Mouse (Mus musculus) cerebellum, adult 18-20 months (tissue): ENCODE data around the gene Alg9.

Experiments
- DNase-seq, 2 experiments: peaks; one replicate each; pipeline ENCODE4 v3.0.0; 2021

Alg9 gene

DNA sequence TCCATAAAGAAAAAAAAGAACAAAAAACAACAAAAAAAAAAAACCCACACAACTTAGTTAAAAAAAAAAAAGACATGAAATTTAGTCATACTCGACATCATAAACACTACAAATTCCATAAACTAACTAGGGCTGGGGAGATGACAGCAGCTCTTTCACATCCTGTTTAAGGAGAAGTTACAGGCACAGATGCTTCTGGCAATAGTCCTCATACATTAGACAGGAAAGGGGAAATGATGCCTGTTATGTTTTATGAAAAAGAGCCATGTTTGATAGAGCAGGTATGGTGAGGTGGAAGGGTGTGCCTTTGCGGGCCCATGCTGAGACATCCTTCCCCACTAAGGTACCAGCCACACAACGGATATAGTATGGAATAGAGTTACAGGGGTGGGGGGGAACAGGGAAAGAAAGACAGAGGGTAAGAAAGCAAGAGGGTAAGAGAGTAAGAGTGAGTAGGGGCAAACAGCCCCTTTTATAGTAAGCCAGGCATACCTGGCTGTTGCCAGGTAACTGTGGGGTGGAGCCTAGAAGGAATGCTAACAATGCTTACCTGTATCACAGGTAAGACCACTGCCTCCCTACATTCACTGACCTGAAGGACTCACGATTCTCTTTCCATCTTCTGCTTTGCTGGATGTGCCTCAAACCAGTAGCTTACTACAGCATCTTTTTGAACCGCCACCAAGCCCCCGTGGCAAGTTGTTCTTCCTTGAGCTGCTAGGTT is 13.1 kb upstream of the Alg9 start:
- DNase-seq, result no peak

DNA sequence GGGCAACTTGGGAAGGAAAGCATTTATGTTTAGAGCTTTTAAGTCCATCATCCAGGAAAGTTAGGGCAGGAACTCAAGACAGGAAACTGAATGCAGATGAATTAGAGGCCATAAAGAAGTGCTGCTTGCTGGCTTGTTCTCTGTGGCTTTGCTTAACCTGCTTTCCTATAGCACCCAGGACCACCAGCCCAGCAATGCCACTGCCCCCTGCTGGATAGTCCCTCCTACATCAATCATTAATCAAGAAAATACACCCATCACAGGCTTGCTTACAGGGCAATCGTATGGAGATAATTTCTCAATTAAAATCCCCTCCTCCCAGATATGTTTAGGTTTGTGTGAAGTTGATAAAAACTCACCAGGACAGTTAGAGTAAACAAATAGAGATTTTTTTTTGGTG is 11.5 kb upstream of the Alg9 start:
- no peak for DNase-seq

DNA sequence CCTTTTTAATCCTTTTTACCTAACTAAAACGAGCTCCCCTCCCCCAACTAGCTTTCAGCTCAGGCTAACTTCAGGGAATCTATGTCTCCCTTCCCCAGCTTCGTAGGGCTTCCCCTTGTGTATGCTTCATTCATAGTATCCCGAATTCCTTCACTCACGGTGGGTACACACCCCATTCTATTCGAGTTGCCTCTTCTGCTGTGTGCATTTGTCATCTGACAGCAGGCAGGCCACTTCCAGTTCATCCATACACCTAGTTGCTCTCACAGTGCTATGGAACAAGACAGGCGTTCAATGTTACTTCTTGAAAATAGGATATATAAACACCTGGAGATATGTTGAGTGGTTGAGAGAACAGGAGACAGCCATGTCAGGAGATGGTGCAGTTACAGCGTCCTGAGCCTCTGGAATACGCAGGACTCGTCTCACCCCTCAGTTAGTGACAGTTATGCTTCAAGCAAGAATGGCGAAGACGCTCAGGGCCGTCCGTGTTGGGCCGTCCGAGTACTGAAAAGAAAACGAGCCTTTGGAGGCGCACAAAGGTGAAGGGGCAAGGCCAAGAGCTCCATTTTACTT is 7.2 kb upstream of the Alg9 start:
- no peak for DNase-seq

DNA sequence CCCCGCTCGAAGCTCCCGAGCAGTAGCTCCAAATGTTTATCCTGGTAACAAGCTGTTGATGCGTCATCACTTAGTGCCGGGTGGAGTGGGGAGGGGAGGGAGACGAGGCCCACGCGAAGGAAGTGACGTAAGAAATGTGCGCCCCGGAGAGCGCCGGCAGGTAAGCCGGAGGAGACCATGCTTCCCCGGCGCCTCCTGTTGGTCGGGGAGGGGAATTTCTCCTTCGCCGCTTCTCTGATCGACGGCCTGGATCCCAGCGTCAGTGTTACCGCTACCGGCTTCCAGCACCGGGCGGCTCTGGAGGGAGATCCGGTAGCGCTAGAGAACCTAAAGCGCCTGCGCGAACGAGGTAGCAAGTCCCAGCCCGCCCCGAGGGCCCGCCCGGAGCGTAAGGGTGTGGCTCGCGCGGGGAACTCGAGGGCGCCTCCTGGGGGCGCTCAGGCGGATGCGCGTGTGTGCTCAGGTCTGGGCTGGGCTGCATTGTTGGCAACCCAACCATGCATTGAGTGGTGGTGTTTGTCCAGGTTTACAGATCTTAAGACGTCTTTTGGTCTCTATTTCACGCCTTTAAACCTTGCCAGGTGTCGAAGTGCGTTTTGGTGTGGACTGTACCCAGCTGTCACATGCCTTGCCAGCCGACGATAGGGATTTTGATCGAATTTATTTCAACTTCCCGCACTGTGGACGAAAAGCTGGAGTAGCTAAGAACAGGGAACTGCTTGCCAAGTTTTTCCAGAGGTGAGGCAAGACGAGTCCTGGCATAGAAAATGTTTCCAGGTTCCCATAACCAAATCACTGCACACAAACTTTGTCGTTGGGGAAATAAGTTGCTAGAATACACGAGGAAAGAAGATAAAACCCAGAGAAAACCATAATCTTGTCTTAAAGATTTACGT is 6.5 kb upstream of the Alg9 start, which contains the start of gene Fdxacb1:
Fdxacb1 (plus strand) TSS at position 130 of the 896 bp plus-strand sequence.
- DNase-seq, result peak; percentile 99

DNA sequence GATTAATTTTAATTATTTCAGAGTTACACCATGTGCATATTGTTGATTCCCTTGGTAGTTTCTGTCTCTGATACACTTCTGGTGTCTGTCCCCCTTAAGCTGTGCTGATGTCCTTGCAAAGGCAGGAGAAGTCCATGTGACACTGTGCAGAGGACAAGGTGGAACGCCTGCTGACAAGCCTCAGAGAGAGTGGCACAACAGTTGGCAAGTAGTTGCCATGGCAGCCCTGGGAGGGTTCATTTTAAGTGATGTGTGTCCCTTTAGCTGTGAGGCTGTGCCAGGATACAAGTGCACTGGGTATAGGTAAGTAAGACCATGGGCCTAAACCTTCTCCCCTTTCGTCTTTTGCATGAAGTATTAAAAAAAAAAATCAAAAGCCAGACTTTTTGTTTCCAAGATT is 4.8 kb upstream of the Alg9 start:
- DNase-seq, result no peak

DNA sequence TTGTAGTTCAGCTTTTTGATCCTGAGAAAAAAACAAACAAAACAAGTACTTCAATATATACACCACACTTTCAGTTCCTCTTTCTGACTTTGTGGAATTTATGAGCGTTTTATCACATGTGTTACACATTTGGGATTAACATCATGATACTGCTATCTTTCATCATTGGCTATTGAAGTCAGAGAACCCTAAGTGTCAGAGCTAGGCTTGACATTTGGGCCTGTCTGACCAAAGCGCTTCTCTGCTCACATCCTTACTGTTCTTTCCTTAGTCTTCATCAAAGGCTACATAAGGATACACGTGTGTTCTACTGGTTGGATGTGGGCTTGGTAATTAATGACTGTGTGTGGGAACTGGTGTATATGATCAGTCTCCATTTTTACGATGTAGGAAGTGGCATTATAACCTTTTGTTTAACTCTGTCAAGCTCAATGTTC is 775 bp upstream of the Alg9 start:
- no peak for DNase-seq

DNA sequence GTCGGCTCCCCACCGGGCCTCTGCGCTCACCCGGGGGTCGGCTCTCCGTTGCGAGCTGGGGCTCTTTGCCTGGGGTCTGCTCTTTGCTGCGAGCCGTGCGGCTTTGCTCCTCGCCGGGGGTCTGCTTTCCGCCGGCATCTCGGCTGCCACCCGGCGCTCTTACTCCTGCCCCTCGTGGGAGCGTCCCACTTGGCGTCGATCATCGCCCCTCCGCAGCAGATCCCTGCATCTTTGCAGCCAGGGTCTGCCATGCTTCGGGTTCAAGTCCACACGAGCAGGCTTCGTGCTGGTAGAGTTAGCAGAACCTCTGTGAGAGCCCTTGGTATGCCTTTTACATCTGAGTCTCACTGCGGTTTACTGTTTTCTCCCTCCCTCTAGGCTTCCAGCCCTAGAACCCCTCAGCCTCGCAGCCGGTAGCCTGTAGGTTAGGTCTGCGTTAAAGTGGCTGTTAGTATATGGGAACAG is 875 bp downstream of the Alg9 start:
- no peak for DNase-seq

DNA sequence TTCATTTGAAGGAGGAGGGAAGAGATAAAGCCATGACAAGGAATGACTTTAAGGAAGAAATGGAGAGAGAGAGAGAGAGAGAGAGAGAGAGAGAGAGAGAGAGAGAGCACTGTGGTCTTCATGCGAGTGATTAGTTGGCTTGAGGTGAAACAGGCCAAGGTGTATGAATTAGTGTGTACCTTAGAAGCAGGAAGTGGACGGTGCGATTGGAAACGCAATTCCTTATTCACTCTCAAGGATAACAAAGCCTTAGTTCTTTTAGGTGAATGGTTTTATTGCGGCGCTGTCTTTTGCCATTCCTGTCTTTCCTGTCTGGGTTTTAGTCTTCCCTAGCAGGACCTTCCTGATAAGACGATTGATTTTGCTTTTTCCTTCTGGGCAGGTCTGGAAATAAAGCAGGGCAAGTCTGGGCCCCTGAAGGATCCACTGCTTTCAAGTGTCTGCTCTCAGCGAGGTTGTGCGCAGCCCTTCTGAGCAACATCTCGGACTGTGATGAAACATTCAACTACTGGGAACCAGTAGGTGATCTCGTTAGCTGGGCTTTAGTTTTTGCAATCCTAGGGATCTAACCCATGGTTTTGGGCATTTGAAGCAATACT is 1.4 kb downstream of the Alg9 start:
- no peak for DNase-seq

DNA sequence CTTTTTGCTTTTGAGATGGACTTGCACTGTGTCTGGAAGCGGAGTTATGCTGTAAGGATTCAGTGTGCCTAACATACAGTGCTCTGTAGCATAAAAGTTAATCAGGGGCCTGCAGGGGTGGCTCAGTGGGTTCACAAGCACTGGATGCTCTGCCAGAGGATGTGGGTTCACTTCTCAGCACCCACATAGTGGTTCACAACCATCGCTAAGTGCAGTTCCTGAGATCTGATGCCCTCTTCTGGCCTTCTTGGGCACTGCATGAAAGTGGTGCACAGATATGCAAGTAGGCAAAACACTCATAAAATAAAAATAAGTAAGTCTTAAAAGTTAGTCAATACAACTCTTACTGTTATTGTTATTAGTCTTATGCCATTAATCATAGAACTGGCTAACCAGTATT is 7.3 kb downstream of the Alg9 start:
- peak in 1 of 2 experiments; percentile 24 for DNase-seq

DNA sequence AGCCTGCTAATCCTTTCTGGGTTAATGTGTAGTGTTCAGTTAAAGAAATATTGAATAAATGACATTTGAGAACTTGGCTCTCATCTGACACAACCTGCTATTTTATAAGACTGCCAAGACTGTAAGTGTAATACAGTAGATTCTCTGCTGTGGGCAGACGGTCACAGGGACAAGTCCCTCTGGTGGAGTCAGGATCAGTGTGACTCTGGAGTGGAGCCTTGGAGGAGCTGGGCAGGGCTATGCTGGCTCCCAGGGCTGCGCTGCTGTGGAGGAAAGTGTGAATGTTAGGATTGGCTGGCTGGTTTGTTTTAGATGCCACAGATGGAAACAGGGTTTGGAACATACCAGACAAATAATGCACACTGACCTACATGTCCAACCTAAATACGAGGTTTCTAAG is 20.4 kb downstream of the Alg9 start:
- no peak for DNase-seq

DNA sequence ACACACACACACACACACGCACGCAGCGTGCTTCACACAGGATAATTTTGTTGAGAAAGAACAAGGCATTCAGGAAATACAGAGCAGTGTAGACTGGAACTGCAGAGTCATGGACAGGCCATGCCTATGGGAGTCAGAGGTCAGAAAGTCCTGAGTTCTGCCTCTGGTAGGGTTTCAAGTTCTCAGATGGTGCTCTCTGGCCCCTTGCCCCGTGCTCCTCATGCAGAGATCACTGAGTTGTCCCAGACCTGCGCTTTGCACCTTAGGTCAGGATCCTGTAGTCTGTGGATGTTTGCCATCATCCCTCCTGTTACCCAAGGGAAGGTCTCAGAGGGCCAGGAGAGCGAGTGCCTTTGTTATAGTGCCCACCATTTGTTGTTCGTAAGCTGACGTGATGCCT is 22.0 kb downstream of the Alg9 start:
- no peak for DNase-seq

DNA sequence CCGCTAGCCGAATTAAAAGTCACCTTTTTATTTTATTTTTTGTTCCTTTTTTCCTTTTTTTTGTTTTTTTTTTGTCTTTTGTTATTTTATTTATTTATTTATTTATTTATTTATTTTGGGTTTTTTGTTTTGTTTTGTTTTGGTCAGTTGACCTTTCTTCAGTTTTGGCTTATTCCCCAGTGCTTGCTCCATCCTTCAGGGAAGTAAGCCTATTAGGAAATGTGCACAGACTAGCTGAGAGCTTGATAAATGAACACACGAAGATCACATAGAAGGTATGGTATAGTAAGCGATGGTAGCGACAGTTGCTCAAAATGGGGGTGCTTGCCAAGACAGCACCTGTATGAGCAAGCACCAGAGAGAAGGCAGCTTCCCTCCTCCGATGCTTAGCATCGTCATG is 22.8 kb downstream of the Alg9 start:
- DNase-seq, result no peak

DNA sequence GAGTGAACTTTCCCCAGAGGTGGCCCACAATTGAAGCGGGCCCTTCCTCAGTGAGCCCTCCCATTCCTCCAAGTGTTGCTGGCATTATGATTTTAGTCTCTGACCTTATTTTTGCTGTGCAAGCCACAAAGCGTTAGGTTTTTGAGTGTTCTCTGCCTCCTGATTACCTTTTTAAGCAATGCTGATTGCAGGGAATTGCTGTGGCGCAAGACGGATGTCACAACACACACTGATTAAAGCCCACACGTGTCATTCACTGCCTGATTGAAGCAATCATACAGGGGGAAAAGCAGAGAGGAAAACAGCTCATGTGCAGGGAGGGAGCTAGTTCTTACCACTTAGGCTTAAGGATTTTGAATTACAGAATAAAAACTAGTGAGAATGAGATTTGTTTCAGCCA is 23.5 kb downstream of the Alg9 start:
- DNase-seq, result no peak

DNA sequence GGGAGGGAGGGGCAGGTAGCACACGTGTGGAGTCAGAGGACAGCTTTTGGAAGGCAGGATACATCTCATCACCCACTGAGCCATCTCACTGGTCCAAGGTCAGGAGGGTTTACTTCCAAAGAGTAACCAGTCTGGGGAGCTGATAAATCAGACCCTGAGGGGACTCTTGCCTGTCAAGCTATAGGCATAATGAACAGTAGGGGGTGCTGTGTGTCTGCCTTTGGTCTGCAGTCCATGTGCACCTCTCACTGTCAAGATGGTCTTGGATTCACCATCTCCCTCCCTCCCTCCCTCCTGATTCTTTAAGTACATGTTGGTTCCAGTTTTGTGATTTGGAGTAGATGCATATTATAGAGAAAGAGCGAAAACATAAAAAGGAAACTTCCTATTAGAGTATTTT is 26.2 kb downstream of the Alg9 start:
- peak; percentile 42 to 48 for DNase-seq

DNA sequence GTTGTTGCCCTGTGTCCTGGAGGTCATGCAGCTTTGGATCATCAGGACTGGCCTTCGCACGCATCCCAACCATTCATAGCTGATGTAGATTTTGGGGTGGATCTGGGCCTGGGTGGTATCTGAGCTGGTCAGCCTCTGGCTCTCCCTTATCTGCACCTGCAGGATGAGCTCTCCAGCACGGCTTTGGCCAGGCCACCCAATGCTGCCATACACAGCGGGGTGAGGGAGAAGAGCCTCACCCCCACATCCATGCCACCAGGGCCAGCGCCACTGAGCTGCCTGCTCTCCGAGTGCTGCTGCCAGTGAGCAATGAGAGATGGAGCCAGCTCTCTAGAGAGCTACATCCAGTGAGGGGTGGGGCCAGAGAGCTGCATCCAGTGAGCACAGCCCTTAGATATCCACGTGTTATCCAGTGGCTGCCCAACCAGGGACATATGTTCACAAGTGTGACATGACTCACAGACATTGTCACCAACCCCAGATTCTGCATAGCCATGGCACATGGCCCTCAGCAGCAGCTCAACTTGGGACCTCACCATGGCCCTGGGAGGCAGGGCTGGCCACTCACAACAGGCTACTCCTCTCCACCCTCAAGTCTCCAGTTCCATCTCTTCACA is 28.3 kb downstream of the Alg9 start:
- DNase-seq, result no peak

DNA sequence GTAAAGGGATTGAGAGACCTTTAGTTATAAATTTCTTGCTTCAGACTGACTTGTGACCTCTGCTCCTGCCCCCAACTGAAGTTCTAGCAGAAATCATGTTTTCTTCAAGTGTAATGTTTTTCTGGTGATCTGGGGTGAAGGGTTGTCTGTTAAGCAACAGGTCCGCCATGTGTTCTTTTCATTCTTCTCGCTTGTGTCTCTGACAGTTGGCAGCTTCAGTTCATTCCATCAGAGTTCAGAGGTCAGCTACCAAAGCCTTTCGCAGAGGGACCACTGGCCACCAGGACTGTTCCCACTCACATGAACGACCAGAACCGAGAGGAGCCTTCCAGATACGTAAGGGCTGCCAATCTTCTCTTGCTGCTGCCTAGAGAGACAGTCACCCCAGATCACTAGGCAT is 33.7 kb downstream of the Alg9 start:
- DNase-seq, result no peak

DNA sequence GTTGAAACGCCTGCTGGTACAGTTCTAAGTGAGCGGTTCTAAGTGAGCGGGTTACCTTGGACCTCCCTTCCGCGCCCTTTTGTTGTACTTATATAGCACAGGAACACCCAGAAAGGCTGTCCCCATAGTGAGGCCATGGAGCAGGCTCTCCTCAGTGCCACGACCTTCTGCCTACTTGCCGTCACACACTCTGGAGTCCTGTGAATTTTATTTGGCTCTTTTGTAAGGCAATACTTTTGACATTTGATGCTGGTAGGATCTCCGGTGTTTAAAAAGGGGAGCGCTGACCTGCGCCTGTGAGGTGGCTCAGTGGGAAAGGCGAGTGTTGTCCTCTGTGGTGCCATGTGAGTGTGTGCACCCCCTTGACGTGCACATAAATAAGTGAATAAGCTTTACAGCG is 34.3 kb downstream of the Alg9 start:
- no peak for DNase-seq

DNA sequence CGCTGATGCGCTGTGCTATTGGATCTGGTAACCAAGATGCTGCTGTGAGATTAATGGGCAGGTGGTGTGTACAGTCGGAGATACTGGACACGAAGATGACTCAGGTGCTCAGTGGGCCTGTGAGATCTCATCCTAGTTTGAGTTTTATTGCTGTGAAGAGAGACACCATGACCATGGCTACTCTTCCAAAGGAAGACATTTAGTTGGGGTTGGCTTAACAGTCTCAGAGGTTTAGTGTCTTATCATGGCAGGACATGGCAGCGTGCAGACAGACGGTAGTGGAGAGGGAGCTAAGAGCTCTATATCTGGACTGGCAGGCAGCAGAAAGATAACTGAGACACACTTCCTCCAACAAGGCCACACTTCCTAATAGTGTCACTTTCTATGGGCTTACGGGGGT is 36.4 kb downstream of the Alg9 start:
- DNase-seq, result no peak

DNA sequence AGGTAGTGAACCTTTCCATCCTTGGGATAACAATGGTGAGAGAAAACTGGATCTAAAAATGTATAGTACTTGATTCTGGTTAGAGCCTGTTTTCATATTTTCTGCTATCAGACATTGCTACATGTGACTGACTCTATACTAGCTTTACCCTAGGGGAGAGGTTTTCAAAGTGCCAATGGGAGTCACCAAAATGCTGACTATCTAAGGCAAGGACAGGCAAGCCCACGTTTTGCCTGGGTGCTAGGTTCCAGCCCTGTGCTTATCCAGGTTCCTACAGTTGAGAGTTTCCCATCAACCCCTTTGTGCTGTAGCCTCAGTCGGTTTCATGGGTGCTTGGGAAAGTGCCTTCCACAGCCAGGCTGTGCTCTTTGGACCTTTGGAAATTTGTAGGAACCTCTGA is 36.9 kb downstream of the Alg9 start:
- DNase-seq, result no peak

DNA sequence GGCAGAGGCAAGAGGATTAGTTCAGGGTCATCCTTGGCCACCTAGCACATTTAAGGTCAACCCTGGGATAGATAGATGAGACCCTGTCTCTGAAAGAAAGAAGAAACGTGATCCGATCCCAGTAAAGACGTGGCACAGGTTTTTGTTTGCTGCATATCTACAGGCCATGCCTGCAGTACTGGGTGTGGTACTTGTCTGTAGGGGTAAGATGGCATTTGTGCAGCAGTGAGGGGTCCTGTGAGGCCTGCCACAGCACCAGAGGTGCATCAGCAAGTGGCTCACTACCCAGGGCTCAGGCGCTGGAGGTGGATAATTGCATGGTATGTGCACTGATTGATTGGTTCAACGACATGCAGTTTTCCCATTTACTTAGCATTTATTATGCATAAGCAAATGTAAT is 39.0 kb downstream of the Alg9 start:
- no peak for DNase-seq

DNA sequence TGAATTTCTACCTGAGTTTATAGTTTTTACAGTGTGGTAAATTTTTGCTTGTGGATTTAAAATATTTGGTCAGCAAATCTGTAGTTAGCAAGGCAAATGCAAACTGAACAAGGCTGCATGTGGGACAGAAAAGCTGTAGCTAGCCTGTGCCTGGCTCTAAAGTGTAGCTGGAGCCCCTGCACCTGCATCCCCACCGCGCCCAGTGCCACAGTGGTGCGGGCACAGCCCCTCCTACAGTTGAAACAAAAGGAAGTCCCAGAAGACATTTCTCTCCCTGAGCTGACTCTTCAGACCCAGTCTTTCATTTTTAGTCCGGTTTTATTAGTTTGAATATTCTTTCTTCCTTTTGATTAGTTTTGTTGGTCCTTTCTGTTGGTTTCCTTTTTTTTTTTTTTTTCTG is 40.8 kb downstream of the Alg9 start:
- DNase-seq, result no peak

DNA sequence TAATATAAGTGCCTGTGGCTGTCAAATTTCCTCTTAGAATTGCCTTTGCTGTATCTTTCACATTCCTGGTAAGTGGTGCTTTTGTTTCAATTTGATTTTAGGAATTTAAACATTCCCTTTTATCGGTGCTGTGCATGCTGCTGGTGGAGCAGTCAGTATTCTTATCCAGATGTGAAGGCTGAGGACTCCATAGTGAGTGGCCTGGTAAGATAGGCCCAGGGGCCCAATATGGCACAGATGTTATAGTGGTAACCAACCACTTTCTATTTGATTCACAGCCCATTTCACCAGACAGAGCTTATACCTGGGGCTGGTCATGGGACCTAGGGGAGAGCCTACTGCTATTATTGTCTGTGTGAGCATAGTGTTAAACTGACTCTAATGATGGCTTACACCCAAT is 41.7 kb downstream of the Alg9 start:
- no peak for DNase-seq

DNA sequence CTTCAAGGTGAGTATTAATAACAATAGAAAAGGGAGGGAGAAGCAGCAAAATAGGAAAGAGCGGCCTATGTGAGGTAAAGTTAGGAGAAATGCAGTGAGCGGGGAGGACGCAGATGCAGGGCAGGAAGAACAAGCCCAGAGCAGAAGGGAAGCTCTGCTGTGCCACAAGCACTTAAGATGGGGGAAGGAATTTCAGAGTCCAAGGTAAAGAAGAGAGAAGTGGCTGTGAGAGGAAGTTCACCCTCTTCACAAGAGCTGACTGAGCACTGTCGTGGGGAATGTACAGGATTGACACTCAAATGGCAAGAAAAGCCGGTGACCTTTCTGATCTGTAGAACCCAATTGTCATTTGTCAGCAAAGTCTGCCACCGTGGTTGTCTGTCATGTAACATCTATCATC is 43.2 kb downstream of the Alg9 start:
- DNase-seq, result no peak
